Mouse (Mus musculus): Measurements from ENCODE around the gene Kctd3. TPM values are rescaled to one million over a fixed set of nuclear protein-coding genes. Genes with fewer than 3 reads are reported as not detected.

Kctd3 gene
- polyA plus RNA-seq, 1 experiment: 34.0 TPM

DNA sequence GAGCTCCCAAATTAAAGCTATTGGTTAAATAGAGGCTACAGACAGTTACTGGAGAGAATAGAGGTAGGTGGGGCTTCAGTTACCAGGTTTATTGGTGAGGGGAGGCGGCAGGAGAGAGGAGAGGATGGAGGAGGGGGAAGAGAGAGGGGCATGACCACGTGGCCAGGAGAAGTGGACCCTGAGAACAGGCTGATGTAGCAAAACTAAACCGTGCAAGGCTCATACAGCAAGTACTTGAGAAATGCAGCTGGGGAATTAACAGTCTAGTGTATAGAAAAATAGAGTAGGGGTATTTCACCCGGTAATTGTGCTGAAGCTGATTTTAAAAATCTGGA is 5.9 kb upstream of the Kctd3 start:
- no peaks in the 10 kb centered on the region; the same call in 1 of the 2 replicates for H3K4me1 ChIP-seq (ENCODE audit: control insufficient read depth, insufficient read depth, low read length)
- DNase-seq: no peak
- no peak overlapping the region for H3K4me3 ChIP-seq (replicated peaks; ENCODE audit: extremely low read depth, low read depth, low read length)
- 25% methylated on average over 4 of the region's 4 CpGs for WGBS
- TF ChIP-seq CTCF (IDR thresholded peaks at IDR 0.05; ENCODE audit: insufficient read depth, low read length) (no peak), POLR2A (IDR thresholded peaks at IDR 0.05; ENCODE audit: borderline replicate concordance, extremely low read depth, low read depth, low read length) (no peak)

DNA sequence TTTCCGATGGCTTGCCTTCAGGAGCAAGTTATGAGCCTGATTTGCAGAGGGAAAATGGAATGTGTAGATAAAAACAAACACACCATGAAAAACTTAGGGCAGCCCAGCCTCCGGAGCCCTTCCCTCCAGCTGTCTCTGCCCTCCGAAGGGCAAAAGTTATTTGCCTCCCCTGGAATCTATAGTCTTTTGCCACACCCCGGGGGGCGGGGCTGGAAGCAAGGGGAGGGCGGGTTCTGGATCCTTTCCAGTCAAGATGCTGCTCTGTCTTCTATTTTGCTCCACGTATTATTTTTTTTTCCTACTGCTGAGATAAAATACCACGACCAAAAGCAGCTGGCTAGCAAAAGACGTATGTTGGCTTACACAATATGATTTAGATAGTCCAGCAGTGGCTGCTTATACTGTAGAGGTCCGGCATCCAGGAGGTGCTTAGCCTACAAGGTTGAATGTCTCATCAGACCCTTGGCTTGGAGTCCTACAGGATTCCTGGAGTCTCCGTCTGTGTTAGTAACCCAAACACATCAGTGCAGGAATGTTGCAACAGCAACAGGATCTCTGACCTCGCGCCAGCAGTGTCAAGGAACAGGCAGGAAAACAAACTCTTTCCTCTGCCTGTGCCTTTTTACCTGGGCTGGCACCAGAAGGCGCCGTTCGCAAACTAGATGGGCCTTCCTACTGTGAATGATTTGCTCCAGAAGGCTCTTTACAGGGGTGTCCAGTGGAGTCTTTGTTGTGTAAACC is 5.4 kb upstream of the Kctd3 start:
- 5% methylated on average over 16 of the region's 16 CpGs for WGBS

DNA sequence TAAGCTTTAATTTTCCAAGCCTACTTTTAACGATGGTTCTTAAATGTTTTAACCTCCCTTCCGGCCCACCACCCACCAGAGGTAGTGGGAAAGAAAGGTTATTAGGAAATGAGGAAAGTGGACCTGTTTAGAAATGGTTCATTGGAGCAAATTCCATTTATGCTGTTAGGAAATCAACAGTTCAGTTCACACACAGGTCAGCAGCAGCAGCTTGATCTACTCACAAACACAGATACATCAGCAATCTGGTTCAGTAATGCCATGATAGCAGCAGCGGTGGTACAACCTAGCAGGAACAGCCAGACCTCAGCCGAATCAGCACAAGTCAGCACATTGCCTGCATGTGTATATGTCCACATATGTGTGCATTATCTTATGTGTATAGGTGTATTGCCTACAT is 3.0 kb upstream of the Kctd3 start:
- Histone ChIP-seq H3K4me1 (ENCODE audit: control insufficient read depth, insufficient read depth, low read length) (peaks cover 3% of the 10 kb centered on the region), H3K4me3 (replicated peaks; ENCODE audit: extremely low read depth, low read depth, low read length) (no peak overlapping the region)
- 77% methylated on average over 4 of the region's 4 CpGs for WGBS
- DNase-seq: no peak
- TF ChIP-seq CTCF (IDR thresholded peaks at IDR 0.05; ENCODE audit: insufficient read depth, low read length) (no peak), POLR2A (IDR thresholded peaks at IDR 0.05; ENCODE audit: borderline replicate concordance, extremely low read depth, low read depth, low read length) (no peak)

More for the DNA sequence above, 5.4 kb upstream of the Kctd3 start:
- DNase-seq: no peak
- Histone ChIP-seq H3K4me1 (ENCODE audit: control insufficient read depth, insufficient read depth, low read length) (no peaks in the 10 kb centered on the region; the same call in 1 of the 2 replicates), H3K4me3 (replicated peaks; ENCODE audit: extremely low read depth, low read depth, low read length) (no peak overlapping the region)
- TF ChIP-seq POLR2A (IDR thresholded peaks at IDR 0.05; ENCODE audit: borderline replicate concordance, extremely low read depth, low read depth, low read length): no peak
- TF ChIP-seq CTCF (IDR thresholded peaks at IDR 0.05; ENCODE audit: insufficient read depth, low read length): no peak

DNA sequence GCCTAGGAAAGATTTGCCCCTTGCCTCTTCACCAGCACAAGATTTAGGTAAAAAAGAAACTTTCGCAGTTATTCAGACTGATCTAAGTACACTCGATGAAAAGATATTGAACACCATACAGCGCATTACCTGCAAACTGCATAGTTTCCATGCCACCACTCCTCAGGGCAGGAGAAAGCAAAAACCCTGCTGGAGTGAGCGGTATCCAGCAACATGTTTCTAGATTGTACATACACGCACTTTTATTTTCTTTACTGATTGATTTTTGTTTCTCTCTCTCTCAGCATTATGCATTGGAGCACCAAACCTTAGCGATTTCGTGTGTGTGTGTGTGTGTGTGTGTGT is 311 bp upstream of the Kctd3 start:
- peaks cover 3% of the 10 kb centered on the region for H3K4me1 ChIP-seq (ENCODE audit: control insufficient read depth, insufficient read depth, low read length)
- H3K4me3 ChIP-seq (replicated peaks; ENCODE audit: extremely low read depth, low read depth, low read length): peak overlapping the region; percentile 77
- WGBS: 40% methylated on average over 7 of the region's 7 CpGs
- DNase-seq: no peak
- TF ChIP-seq CTCF (IDR thresholded peaks at IDR 0.05; ENCODE audit: insufficient read depth, low read length): no peak
- no peak for TF ChIP-seq POLR2A (IDR thresholded peaks at IDR 0.05; ENCODE audit: borderline replicate concordance, extremely low read depth, low read depth, low read length)

DNA sequence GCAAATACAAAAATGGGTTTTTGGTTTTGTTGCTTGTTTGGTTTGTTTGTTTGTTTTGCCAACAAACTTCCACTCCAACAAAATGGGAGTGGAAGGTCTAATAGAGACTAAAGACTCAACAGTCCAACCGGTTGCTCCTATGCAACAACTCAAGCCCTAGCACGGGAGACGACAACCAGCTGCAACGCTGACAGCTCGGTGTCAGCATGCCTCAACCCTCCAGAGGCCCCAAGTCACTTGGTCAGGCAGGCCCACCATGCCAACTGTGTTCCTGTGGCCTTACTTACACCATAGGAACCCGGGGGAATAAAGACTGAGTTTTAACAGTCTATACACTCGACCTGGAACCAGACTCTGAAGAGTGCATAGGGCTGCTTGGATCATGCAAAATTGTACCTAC is 815 bp downstream of the Kctd3 start:
- 1% methylated on average over 7 of the region's 7 CpGs for WGBS
- no peak for TF ChIP-seq POLR2A (IDR thresholded peaks at IDR 0.05; ENCODE audit: borderline replicate concordance, extremely low read depth, low read depth, low read length)
- no peak for TF ChIP-seq CTCF (IDR thresholded peaks at IDR 0.05; ENCODE audit: insufficient read depth, low read length)
- peak; percentile 14 for DNase-seq
- peak overlapping the region; percentile 77 for H3K4me3 ChIP-seq (replicated peaks; ENCODE audit: extremely low read depth, low read depth, low read length)
- H3K4me1 ChIP-seq (ENCODE audit: control insufficient read depth, insufficient read depth, low read length): peaks cover 3% of the 10 kb centered on the region

DNA sequence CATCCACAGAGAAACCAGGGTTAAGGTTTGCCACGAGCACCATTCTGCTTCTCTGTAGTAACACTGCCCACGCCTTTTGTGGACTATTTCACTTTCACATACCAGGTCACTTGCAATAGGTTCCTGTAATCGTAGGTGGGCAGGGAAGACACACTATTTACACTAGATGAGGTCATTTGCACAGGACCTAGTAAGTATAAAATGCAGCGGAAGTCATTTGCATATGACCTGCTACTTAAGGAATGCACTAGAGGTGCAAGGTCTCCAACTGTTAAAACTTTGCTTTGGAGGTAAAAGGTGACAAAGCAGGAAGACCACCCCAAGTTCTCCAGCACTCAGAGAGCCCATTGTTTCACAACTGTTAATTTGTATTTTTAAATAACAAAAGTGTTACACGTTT is 1.4 kb downstream of the Kctd3 start:
- TF ChIP-seq POLR2A (IDR thresholded peaks at IDR 0.05; ENCODE audit: borderline replicate concordance, extremely low read depth, low read depth, low read length): no peak
- no peak for TF ChIP-seq CTCF (IDR thresholded peaks at IDR 0.05; ENCODE audit: insufficient read depth, low read length)
- H3K4me3 ChIP-seq (replicated peaks; ENCODE audit: extremely low read depth, low read depth, low read length): no peak overlapping the region
- DNase-seq: no peak

DNA sequence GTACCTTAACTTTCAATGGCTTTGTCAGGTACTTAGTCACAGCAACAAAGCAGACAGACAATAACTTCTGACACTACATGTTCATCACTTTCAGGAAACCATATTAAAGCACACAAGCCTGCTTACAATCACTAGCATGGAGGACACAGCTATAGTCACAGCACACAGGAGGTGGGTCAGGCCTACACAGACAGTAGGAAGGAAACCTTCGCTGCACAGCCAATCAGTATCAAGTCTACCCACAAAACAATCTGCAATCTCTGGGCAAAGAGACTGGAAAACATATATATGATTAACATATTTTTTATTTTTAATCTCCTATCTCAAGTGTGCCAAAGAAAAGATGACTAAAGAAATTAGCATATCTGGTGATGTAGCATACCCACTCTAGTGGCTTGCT is 2.9 kb downstream of the Kctd3 start:
- Histone ChIP-seq H3K4me1 (ENCODE audit: control insufficient read depth, insufficient read depth, low read length) (peaks cover 3% of the 10 kb centered on the region), H3K4me3 (replicated peaks; ENCODE audit: extremely low read depth, low read depth, low read length) (no peak overlapping the region)
- no peak for TF ChIP-seq CTCF (IDR thresholded peaks at IDR 0.05; ENCODE audit: insufficient read depth, low read length)
- no peak for TF ChIP-seq POLR2A (IDR thresholded peaks at IDR 0.05; ENCODE audit: borderline replicate concordance, extremely low read depth, low read depth, low read length)
- no peak for DNase-seq
- 100% methylated on average over 1 of the region's 1 CpGs for WGBS

More for the DNA sequence above, 1.4 kb downstream of the Kctd3 start:
- WGBS: 32% methylated on average over 5 of the region's 5 CpGs
- peaks cover 3% of the 10 kb centered on the region for H3K4me1 ChIP-seq (ENCODE audit: control insufficient read depth, insufficient read depth, low read length)

DNA sequence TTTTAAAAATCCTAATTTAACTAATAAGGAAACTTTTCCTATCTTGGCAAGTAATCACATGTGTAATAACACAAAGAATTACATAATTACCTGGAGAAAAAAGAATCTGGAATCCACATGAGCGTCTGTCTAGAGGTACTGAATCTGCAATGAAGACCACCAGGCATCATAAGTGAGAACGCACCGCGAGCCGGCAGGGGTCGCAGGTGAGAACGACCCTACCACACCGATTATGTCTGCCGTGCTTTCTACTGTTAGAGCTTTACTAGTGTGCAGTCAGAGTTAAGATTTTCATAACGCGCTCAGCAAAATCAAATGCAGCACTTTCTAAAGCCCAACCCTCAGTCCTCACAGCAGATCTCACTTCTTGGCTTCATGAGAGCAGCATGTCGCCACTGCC is 5.8 kb downstream of the Kctd3 start:
- no peak overlapping the region for H3K4me3 ChIP-seq (replicated peaks; ENCODE audit: extremely low read depth, low read depth, low read length)
- 89% methylated on average over 12 of the region's 12 CpGs for WGBS
- H3K4me1 ChIP-seq (ENCODE audit: control insufficient read depth, insufficient read depth, low read length): peaks cover 1% of the 10 kb centered on the region
- no peak for DNase-seq
- no peak for TF ChIP-seq POLR2A (IDR thresholded peaks at IDR 0.05; ENCODE audit: borderline replicate concordance, extremely low read depth, low read depth, low read length)
- TF ChIP-seq CTCF (IDR thresholded peaks at IDR 0.05; ENCODE audit: insufficient read depth, low read length): no peak

DNA sequence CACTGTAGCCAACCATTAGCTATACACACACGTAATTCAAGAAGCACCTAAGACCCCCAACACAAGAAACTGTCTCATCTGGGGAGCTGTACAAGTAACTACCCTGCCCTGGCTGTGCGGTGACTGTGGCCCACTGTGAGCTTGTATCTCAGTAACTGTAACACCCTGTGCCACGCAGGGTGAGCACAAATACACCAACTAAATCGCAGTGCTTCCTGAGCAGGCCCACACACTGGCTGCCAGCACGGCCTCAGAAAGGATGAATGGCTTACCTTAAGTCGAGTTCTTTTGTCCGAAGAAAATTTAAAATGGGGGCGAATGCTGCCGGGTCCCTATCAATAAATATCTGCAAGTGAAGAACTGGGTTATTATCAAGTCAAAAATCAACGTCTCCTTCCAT is 7.7 kb downstream of the Kctd3 start:
- DNase-seq: no peak
- TF ChIP-seq CTCF (IDR thresholded peaks at IDR 0.05; ENCODE audit: insufficient read depth, low read length) (no peak), POLR2A (IDR thresholded peaks at IDR 0.05; ENCODE audit: borderline replicate concordance, extremely low read depth, low read depth, low read length) (no peak)

DNA sequence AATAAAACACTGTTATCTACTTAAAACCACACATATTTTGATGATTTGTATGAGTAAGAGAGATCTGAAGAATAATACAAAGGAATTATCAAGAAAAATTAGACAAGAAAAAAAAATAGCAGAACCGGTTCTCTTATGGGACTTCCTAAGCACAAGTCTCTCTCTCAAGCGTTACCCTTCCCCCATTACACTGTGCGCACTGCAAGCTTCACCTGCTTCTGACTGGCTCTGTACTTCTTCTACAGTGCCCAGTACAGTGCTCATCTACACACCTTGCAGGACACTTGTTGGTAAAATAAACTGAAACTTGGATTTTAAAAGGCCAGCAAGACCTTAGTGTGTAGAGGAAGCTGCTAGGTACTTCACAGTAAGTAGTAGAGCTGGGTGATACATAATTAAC is 9.7 kb downstream of the Kctd3 start:
- no peaks in the 10 kb centered on the region for H3K4me1 ChIP-seq (ENCODE audit: control insufficient read depth, insufficient read depth, low read length)
- no peak overlapping the region for H3K4me3 ChIP-seq (replicated peaks; ENCODE audit: extremely low read depth, low read depth, low read length)
- no peak for TF ChIP-seq CTCF (IDR thresholded peaks at IDR 0.05; ENCODE audit: insufficient read depth, low read length)
- TF ChIP-seq POLR2A (IDR thresholded peaks at IDR 0.05; ENCODE audit: borderline replicate concordance, extremely low read depth, low read depth, low read length): no peak
- WGBS: 89% methylated on average over 3 of the region's 3 CpGs
- DNase-seq: no peak

More for the DNA sequence above, 7.7 kb downstream of the Kctd3 start:
- H3K4me1 ChIP-seq (ENCODE audit: control insufficient read depth, insufficient read depth, low read length): no peaks in the 10 kb centered on the region
- 81% methylated on average over 10 of the region's 10 CpGs for WGBS
- no peak overlapping the region for H3K4me3 ChIP-seq (replicated peaks; ENCODE audit: extremely low read depth, low read depth, low read length)
